Mouse (Mus musculus): ENCODE measurements around the gene Nedd8.

DNA sequence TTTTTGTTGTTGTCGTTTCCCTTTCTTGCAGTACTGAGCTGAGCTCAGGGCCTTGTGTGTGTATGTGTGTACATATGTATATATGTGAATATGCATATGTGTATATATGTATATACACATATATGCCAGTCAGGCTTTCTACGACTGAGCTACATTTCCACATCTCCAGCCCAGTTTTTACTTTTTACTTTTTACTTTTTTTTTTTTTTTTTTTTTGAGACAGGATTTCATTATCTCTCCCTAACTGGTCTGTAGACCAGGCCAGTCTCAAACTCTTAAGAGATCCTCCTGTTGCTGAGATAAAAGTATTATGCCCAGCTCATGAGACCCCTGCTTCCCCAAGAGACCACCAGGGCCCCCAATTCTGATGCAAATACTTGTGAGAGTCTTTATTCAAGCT is 55.1 kb downstream of the Nedd8 start:
- TF ChIP-seq POLR2A (IDR thresholded peaks at IDR 0.05; ENCODE audit: control insufficient read depth, low read depth, low read length) (no peak), CTCF (IDR thresholded peaks at IDR 0.05; ENCODE audit: control insufficient read depth, insufficient read depth, insufficient replicate concordance, low read depth, low read length) (no peak)
